Mouse (Mus musculus): ENCODE results near the gene Adamtsl1. TPM values are rescaled to one million over a fixed set of nuclear protein-coding genes. Genes with fewer than 3 reads are reported as not detected.

Gene Adamtsl1
- polyA plus RNA-seq, 1 experiment, result not detected

DNA sequence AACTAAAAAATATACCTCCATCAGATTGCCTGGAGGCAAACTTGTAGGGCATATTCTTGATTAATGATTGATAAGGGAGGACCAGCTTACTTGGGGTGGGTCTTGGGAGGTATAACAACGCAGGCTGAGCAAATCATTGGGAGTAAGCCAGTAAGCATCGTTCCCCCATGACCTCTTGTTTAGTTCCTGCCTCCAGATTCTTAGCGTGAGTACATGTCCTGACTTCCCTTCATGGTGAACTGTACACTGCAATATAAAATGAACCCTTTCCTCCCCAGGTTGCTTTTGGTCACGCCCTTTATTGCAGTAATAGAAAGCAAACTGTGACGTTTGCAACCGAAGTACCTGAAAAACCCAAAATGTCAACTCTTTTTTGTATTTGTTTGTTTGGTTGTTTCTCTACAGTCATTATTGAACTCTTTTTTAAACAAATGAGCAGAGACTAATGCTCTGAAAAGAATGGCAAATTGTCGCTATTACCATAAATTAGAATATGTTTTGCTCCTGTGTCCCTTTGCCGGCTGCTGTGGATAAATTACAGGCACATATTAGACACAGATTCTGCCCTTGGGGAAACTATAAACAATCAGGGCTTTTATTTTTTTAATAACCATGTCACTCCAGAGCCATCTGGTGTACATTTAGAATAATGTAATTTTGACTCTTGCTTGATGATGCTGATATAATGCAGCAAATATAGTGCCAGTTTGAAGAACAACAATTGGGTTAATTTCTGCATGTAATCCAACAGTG lies 310.2 kb downstream of the Adamtsl1 start:
- no peak for TF ChIP-seq POLR2A (IDR thresholded peaks at IDR 0.05; ENCODE audit: borderline replicate concordance, control insufficient read depth, low read depth, low read length)
- no peak for TF ChIP-seq CTCF (IDR thresholded peaks at IDR 0.05; ENCODE audit: control insufficient read depth, insufficient read depth, low read length)
- WGBS, result 69% methylated on average over 8 of the region's 8 CpGs
- H3K4me1 ChIP-seq (ENCODE audit: control insufficient read depth, insufficient read depth, low read length), result no peaks in the 10 kb centered on the region
- H3K4me3 ChIP-seq (replicated peaks; ENCODE audit: control insufficient read depth, low read depth, low read length), result no peak overlapping the region
- H3K27ac ChIP-seq (ENCODE audit: control insufficient read depth, insufficient read depth, low read depth, low read length, poor library complexity), result no peak overlapping the region

DNA sequence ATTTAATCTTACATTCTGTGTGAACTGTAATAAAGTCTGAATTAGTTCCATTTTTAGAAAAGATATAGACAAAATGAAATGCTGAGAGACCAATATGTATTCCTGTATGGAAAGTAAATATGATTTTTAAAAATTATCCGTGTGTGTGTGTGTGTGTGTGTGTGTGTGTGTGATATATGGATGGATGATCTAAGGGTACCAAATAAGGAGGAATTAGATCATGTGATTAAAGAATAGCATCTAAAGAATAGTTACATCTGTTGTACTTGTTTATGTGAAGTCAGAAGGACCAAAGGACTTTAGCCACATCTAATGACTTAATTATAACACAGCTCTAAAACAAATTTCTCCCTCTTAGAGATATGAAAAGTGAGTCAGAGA lies 310.7 kb downstream of the Adamtsl1 start:
- 73% methylated on average over 1 of the region's 1 CpGs for WGBS
- Histone ChIP-seq H3K27ac (ENCODE audit: control insufficient read depth, insufficient read depth, low read depth, low read length, poor library complexity) (no peak overlapping the region), H3K4me3 (replicated peaks; ENCODE audit: control insufficient read depth, low read depth, low read length) (no peak overlapping the region), H3K4me1 (ENCODE audit: control insufficient read depth, insufficient read depth, low read length) (no peaks in the 10 kb centered on the region)
- no peak for TF ChIP-seq CTCF (IDR thresholded peaks at IDR 0.05; ENCODE audit: control insufficient read depth, insufficient read depth, low read length)
- no peak for TF ChIP-seq POLR2A (IDR thresholded peaks at IDR 0.05; ENCODE audit: borderline replicate concordance, control insufficient read depth, low read depth, low read length)

DNA sequence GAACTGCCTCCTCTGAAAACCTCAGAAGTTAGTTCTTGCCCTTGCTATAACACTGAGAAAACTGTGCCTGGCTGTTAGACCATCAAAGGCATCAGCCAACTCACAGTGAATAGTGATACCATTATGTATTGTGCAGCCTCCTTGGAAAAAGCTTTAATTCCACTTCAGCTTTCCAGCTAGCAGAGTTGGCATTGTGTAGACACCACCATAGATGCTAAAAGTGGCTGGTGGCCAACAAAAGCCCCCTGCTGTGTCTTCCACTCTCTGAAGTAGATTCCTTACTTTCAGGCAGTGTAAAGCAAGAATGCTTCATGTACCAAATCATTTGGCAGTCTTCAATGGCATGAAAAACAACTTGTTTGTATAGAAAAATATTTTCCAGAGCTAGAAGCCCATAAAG lies 323.1 kb downstream of the Adamtsl1 start:
- Histone ChIP-seq H3K4me3 (replicated peaks; ENCODE audit: control insufficient read depth, low read depth, low read length) (no peak overlapping the region), H3K4me1 (ENCODE audit: control insufficient read depth, insufficient read depth, low read length) (no peaks in the 10 kb centered on the region), H3K27ac (ENCODE audit: control insufficient read depth, insufficient read depth, low read depth, low read length, poor library complexity) (no peak overlapping the region)
- no peak for TF ChIP-seq CTCF (IDR thresholded peaks at IDR 0.05; ENCODE audit: control insufficient read depth, insufficient read depth, low read length)
- no peak for TF ChIP-seq POLR2A (IDR thresholded peaks at IDR 0.05; ENCODE audit: borderline replicate concordance, control insufficient read depth, low read depth, low read length)

DNA sequence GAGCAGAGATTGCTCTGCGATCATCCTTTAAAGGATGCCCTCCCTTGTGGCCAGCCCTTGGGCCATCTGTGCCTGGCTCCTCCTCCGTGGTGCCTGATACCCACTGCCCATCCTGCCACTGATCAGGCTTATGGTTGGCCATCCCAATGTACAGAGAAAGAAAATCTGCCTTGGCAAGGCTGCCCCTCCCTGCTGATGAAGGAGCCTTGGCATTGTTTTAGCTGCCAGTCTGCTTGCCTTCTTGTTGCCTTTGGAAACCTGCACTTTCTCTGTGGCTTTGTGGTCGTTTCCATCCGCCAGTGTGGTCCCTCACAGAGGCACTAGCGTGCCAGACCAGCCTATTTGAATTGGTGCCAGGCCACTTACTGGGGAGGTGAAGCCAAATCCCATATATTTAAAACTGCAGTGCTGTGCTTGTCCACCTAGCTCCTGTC lies 323.6 kb downstream of the Adamtsl1 start:
- 27% methylated on average over 5 of the region's 5 CpGs for WGBS
- Histone ChIP-seq H3K4me3 (replicated peaks; ENCODE audit: control insufficient read depth, low read depth, low read length) (no peak overlapping the region), H3K4me1 (ENCODE audit: control insufficient read depth, insufficient read depth, low read length) (no peaks in the 10 kb centered on the region), H3K27ac (ENCODE audit: control insufficient read depth, insufficient read depth, low read depth, low read length, poor library complexity) (no peak overlapping the region)
- TF ChIP-seq POLR2A (IDR thresholded peaks at IDR 0.05; ENCODE audit: borderline replicate concordance, control insufficient read depth, low read depth, low read length), result no peak

DNA sequence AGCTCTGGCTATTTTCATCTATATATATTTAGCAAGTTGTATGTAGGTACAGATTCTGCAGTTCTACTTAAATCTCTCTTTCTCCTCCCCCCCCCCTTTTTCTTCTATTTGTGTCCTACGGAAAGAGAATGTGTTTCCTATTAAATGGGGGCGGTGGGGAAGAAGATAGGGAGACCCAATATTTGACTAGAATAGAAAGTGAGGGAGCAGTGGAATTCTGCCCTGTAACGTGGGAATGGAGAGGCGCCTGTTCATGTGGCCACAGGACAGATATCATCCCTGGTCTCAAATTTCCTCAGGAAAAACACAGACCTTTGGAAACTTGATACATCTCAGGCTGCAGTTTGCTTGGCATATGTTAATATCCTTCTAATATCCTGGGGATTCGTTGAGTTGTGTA lies 324.1 kb downstream of the Adamtsl1 start:
- TF ChIP-seq POLR2A (IDR thresholded peaks at IDR 0.05; ENCODE audit: borderline replicate concordance, control insufficient read depth, low read depth, low read length), result no peak
- TF ChIP-seq CTCF (IDR thresholded peaks at IDR 0.05; ENCODE audit: control insufficient read depth, insufficient read depth, low read length), result no peak
- Histone ChIP-seq H3K27ac (ENCODE audit: control insufficient read depth, insufficient read depth, low read depth, low read length, poor library complexity) (no peak overlapping the region), H3K4me3 (replicated peaks; ENCODE audit: control insufficient read depth, low read depth, low read length) (no peak overlapping the region), H3K4me1 (ENCODE audit: control insufficient read depth, insufficient read depth, low read length) (no peaks in the 10 kb centered on the region)
- 58% methylated on average over 5 of the region's 5 CpGs for WGBS

DNA sequence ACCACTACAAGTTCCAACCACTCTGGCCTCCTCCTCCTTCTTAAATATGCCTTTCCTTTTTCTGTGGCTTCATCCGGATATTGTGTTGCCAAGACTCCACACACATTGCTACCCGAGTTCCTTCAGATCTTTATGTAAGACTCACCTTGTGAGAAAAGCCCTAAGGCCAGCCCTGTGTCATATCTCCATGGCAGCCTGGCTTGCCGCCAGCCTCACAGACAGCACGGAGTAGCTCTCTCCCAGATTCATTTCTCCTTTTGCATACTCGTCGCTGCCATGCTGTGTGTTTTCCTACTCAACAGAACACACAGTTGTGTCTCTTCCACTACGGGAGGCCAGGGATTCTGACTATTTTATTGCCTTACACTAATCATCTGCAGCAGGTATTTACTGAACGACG lies 328.1 kb downstream of the Adamtsl1 start:
- TF ChIP-seq CTCF (IDR thresholded peaks at IDR 0.05; ENCODE audit: control insufficient read depth, insufficient read depth, low read length) (no peak), POLR2A (IDR thresholded peaks at IDR 0.05; ENCODE audit: borderline replicate concordance, control insufficient read depth, low read depth, low read length) (no peak)
- H3K4me3 ChIP-seq (replicated peaks; ENCODE audit: control insufficient read depth, low read depth, low read length), result no peak overlapping the region
- 69% methylated on average over 9 of the region's 9 CpGs for whole genome bisulfite sequencing
- no peaks in the 10 kb centered on the region for H3K4me1 ChIP-seq (ENCODE audit: control insufficient read depth, insufficient read depth, low read length)
- H3K27ac ChIP-seq (ENCODE audit: control insufficient read depth, insufficient read depth, low read depth, low read length, poor library complexity), result no peak overlapping the region

DNA sequence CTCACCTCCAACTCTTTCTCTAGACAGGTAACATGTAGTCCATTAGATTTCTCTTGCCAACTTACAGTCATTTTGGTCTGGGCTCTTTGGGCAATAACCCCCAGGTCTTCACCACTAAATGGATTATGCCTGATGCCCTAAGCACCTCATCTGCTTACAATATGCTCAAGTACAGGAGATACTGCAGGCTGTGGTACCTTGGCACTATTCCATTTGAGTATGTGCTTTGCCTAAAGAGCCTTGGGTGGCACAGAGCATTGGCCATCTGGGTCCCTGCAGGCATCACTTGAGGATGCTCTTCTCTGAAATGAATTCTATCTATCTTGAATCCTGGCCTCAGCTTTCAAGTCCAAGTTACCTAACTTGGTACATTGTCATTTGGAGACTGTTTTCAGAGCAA lies 330.4 kb downstream of the Adamtsl1 start:
- H3K27ac ChIP-seq (ENCODE audit: control insufficient read depth, insufficient read depth, low read depth, low read length, poor library complexity), result no peak overlapping the region
- H3K4me3 ChIP-seq (replicated peaks; ENCODE audit: control insufficient read depth, low read depth, low read length), result no peak overlapping the region
- H3K4me1 ChIP-seq (ENCODE audit: control insufficient read depth, insufficient read depth, low read length), result no peaks in the 10 kb centered on the region
- no peak for TF ChIP-seq POLR2A (IDR thresholded peaks at IDR 0.05; ENCODE audit: borderline replicate concordance, control insufficient read depth, low read depth, low read length)
- TF ChIP-seq CTCF (IDR thresholded peaks at IDR 0.05; ENCODE audit: control insufficient read depth, insufficient read depth, low read length), result no peak

DNA sequence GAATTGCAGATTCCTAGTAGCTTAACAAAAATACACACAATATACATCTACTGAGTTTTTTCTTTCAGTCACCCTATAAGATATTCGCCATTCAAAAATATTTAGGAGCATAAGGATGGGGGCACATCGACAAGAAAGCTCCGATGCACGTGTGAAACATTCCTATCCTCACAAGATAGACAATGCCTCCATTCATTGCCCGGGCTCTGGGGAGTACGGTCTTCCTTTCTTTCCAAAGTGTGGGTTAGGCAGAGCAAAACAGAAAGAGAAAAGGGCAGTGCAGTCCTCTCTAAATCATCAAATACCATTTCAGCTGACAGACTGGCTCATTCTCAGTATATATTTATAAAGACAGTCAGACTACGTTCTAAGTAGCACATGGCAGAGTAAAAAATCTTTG lies 332.0 kb downstream of the Adamtsl1 start:
- Histone ChIP-seq H3K4me3 (replicated peaks; ENCODE audit: control insufficient read depth, low read depth, low read length) (no peak overlapping the region), H3K27ac (ENCODE audit: control insufficient read depth, insufficient read depth, low read depth, low read length, poor library complexity) (no peak overlapping the region), H3K4me1 (ENCODE audit: control insufficient read depth, insufficient read depth, low read length) (no peaks in the 10 kb centered on the region)
- no peak for TF ChIP-seq CTCF (IDR thresholded peaks at IDR 0.05; ENCODE audit: control insufficient read depth, insufficient read depth, low read length)
- no peak for TF ChIP-seq POLR2A (IDR thresholded peaks at IDR 0.05; ENCODE audit: borderline replicate concordance, control insufficient read depth, low read depth, low read length)
- WGBS, result 71% methylated on average over 7 of the region's 7 CpGs

DNA sequence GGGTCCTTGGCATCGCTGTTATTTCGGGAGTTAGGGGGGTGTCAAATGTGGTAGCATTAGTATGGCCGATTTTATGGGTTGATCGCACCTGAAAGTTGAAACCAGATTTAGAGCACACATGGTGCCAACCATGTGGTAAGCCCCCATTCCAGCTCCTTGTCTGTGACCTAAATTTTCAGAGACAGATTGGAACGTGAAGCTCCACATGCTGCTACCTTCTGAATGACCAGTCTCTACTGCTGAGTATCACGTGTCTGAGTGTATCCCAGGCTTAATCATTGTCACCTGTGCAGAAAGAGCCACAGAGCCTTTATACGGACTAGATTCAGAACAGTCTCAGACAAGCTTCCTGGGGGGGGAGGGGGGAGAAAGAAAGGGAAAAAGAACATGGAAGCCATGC lies 339.4 kb downstream of the Adamtsl1 start:
- no peak overlapping the region for H3K4me3 ChIP-seq (replicated peaks; ENCODE audit: control insufficient read depth, low read depth, low read length)
- H3K27ac ChIP-seq (ENCODE audit: control insufficient read depth, insufficient read depth, low read depth, low read length, poor library complexity), result no peak overlapping the region
- no peak for TF ChIP-seq CTCF (IDR thresholded peaks at IDR 0.05; ENCODE audit: control insufficient read depth, insufficient read depth, low read length)
- TF ChIP-seq POLR2A (IDR thresholded peaks at IDR 0.05; ENCODE audit: borderline replicate concordance, control insufficient read depth, low read depth, low read length), result no peak
- H3K4me1 ChIP-seq (ENCODE audit: control insufficient read depth, insufficient read depth, low read length), result no peaks in the 10 kb centered on the region
- WGBS, result 71% methylated on average over 7 of the region's 7 CpGs

All from bone marrow, adult 2 months (tissue).